Mouse (Mus musculus) E14TG2a.4 (cell line): Measurements from ENCODE around the gene Polg.

Source experiments
- CTCF ChIP-seq: conservative IDR thresholded peaks from 2 replicates; pipeline ENCODE4 v1.5.1; 2014; ENCODE audit warnings: low read length
- NANOG ChIP-seq: IDR thresholded peaks from 2 replicates; pipeline ENCODE4 v1.6.1; 2014; ENCODE audit warnings: borderline replicate concordance, low read length, mixed read lengths
- POU5F1 ChIP-seq: IDR thresholded peaks from 2 replicates; pipeline ENCODE4 v1.6.1; 2014; ENCODE audit warnings: low read length, borderline replicate concordance

DNA sequence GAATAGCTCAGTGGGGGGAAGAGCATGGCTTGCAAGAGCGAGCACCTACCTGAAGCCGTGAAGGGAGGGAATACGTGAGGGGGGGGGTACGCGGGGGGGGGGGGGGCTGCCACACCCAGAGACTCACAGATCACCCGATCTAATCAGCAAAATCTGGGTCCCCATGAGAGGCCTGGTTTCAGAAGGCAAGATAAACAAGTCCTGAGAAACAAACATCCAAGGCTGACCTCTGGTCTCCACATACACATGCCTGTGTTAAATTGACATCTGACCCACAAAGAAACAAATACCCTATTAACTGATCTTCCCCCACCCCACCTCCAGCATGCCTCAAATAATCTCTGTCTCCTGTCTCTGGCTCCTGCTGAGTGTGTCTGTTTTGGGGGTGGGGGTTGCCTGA is 1.8 kb upstream of the Polg start:
- TF ChIP-seq CTCF (no peak), POU5F1 (no peak), NANOG (no peak)
